Mouse (Mus musculus): ENCODE measurements around the gene Strn4. TPM values are rescaled to one million over a fixed set of nuclear protein-coding genes. Genes with fewer than 3 reads are reported as not detected.

Strn4 gene
- total RNA-seq (2015) (28.2 and 39.0 TPM in 2 replicates), total RNA-seq (2017) (40.0 and 43.5 TPM in 2 replicates)

- ATAC-seq (replicated peaks; ENCODE audit: poor library complexity), result no peak
Measured at GRCm38 (mm10) chr7:16815351-16815941, at the start of gene Strn4. Gene Strn4 (plus strand): TSS chr7:16815889.

GRCm38 (mm10) chr7:16766443-16766842 lies 49.2 kb upstream of the Strn4 start:
- no peak for ATAC-seq (replicated peaks; ENCODE audit: poor library complexity)

GRCm38 (mm10) chr7:16775888-16776287 lies 39.8 kb upstream of the Strn4 start:
- ATAC-seq (replicated peaks; ENCODE audit: poor library complexity), result no peak

GRCm38 (mm10) chr7:16780076-16780475 lies 35.6 kb upstream of the Strn4 start:
- no peak for ATAC-seq (replicated peaks; ENCODE audit: poor library complexity)

- ATAC-seq (replicated peaks; ENCODE audit: poor library complexity), result peak; percentile 81
Measured at GRCm38 (mm10) chr7:16780825-16781554, 34.7 kb upstream of the Strn4 start, which contains the start of gene Slc1a5. Gene Slc1a5 (plus strand): TSS chr7:16781340.

GRCm38 (mm10) chr7:16781555-16781815 lies 34.2 kb upstream of the Strn4 start:
- ATAC-seq (replicated peaks; ENCODE audit: poor library complexity), result no peak; the same call in 1 of the 2 replicates

- peak; percentile 1; the same call in 1 of the 2 replicates for ATAC-seq (replicated peaks; ENCODE audit: poor library complexity)
Measured at GRCm38 (mm10) chr7:16781816-16782554, 33.7 kb upstream of the Strn4 start.

GRCm38 (mm10) chr7:16782555-16783125 lies 33.0 kb upstream of the Strn4 start:
- peak; percentile 2; the same call in 1 of the 2 replicates for ATAC-seq (replicated peaks; ENCODE audit: poor library complexity)

GRCm38 (mm10) chr7:16783224-16783688 lies 32.4 kb upstream of the Strn4 start:
- ATAC-seq (replicated peaks; ENCODE audit: poor library complexity), result peak; percentile 47

GRCm38 (mm10) chr7:16783758-16784415 lies 31.8 kb upstream of the Strn4 start:
- no peak for ATAC-seq (replicated peaks; ENCODE audit: poor library complexity)

GRCm38 (mm10) chr7:16784498-16784976 lies 31.2 kb upstream of the Strn4 start:
- no peak for ATAC-seq (replicated peaks; ENCODE audit: poor library complexity)

- ATAC-seq (replicated peaks; ENCODE audit: poor library complexity), result no peak
Measured at GRCm38 (mm10) chr7:16785541-16786083, 30.1 kb upstream of the Strn4 start.

GRCm38 (mm10) chr7:16792316-16792715 lies 23.4 kb upstream of the Strn4 start:
- ATAC-seq (replicated peaks; ENCODE audit: poor library complexity), result no peak

- ATAC-seq (replicated peaks; ENCODE audit: poor library complexity), result no peak
Measured at GRCm38 (mm10) chr7:16793010-16793725, 22.5 kb upstream of the Strn4 start.

GRCm38 (mm10) chr7:16794886-16795285 lies 20.8 kb upstream of the Strn4 start:
- ATAC-seq (replicated peaks; ENCODE audit: poor library complexity), result no peak

- ATAC-seq (replicated peaks; ENCODE audit: poor library complexity), result peak; percentile 80
Measured at GRCm38 (mm10) chr7:16804409-16805028, 11.2 kb upstream of the Strn4 start.

- peak; percentile 43; the same call in 1 of the 2 replicates for ATAC-seq (replicated peaks; ENCODE audit: poor library complexity)
Measured at GRCm38 (mm10) chr7:16807936-16808335, 7.8 kb upstream of the Strn4 start.

- ATAC-seq (replicated peaks; ENCODE audit: poor library complexity), result no peak
Measured at GRCm38 (mm10) chr7:16808647-16809046, 7.0 kb upstream of the Strn4 start.

GRCm38 (mm10) chr7:16809739-16810138 lies 6.0 kb upstream of the Strn4 start:
- ATAC-seq (replicated peaks; ENCODE audit: poor library complexity), result peak; percentile 82
